In genomic region chr14:51883527-51884030, GRCm38 (mm10) we compare ENCODE assay signal across 8 mouse cellular contexts. TPM values are rescaled to one million over a fixed set of nuclear protein-coding genes. Genes with fewer than 3 reads are reported as not detected.
DNase-seq lines count a peak whose midpoint lies in the region; ATAC-seq and TF ChIP-seq lines count a peak whose summit lies in the region.

No protein-coding gene starts in this region.

- H3K27ac ChIP-seq in intestine, postnatal 0 days (ENCODE audit: low read depth, low read length) = peak overlapping the region; percentile 60; the same call in 1 of the 2 replicates
- peak overlapping the region; percentile 89 for H3K27ac ChIP-seq in limb, embryonic 10.5 days
- H3K27ac ChIP-seq in midbrain, embryonic 11.5 days (ENCODE audit: low read depth, low read length) = peak overlapping the region; percentile 75; the same call in 1 of the 2 replicates
- H3K27ac ChIP-seq in small intestine, adult 2 months (ENCODE audit: insufficient read depth, low read depth, low read length) = 0 out of 2 replicates have a peak overlapping the region, but pooled peaks have one; percentile 14

- WGBS in intestine, postnatal 0 days = 0% methylated on average over 4 of the region's 4 CpGs
- WGBS in limb, embryonic 10.5 days = 1% methylated on average over 4 of the region's 4 CpGs
- 4% methylated on average over 4 of the region's 4 CpGs for WGBS in midbrain, embryonic 11.5 days
- under 1% methylated on average over 4 of the region's 4 CpGs for WGBS in small intestine, adult 2 months

- peak; percentile 44 for ATAC-seq in intestine, postnatal 0 days
- ATAC-seq in midbrain, embryonic 11.5 days (ENCODE audit: low FRiP score) = peak; percentile 43

- peak overlapping the region; percentile 91 for H3K4me2 ChIP-seq in intestine, postnatal 0 days (replicated peaks; ENCODE audit: low read depth)
- peak overlapping the region; percentile 92 for H3K4me2 ChIP-seq in midbrain, embryonic 11.5 days

- TF ChIP-seq POLR2A in small intestine, adult 2 months (IDR thresholded peaks at IDR 0.05; ENCODE audit: low read depth, low read length) = no peak

- H3K27me3 ChIP-seq in intestine, postnatal 0 days (replicated peaks; ENCODE audit: control insufficient read depth, insufficient read depth, low read length) = no peaks in the 10 kb centered on the region
- H3K27me3 ChIP-seq in limb, embryonic 10.5 days (ENCODE audit: low read depth, poor library complexity, severe bottlenecking) = no peaks in the 10 kb centered on the region
- no peaks in the 10 kb centered on the region for H3K27me3 ChIP-seq in midbrain, embryonic 11.5 days (ENCODE audit: control insufficient read depth, insufficient read depth, low read length)
- H3K27me3 ChIP-seq in small intestine, adult 2 months (ENCODE audit: control insufficient read depth, insufficient read depth, low read length) = no peaks in the 10 kb centered on the region

- DNase-seq in 3134 (ENCODE audit: extremely low read depth, insufficient read length, low spot score) = peak; percentile 63
- DNase-seq in adrenal gland, adult 18-20 months (ENCODE audit: low spot score in 2 of 2) = peak; percentile 59 to 61
- peak; percentile 81 for DNase-seq in embryo, embryonic 9.5 days (ENCODE audit: extremely low spot score)
- peak; percentile 96 for DNase-seq in heart, adult 11 months
- DNase-seq in limb, embryonic 10.5 days (ENCODE audit: low spot score) = peak; percentile 60
- DNase-seq in midbrain, embryonic 11.5 days (ENCODE audit: low spot score, missing footprints) = peak; percentile 93

- peaks cover 12% of the 10 kb centered on the region; the same call in 1 of the 2 replicates for H3K4me1 ChIP-seq in intestine, postnatal 0 days (replicated peaks; ENCODE audit: control insufficient read depth, insufficient read depth, low read length)
- peaks cover 13% of the 10 kb centered on the region for H3K4me1 ChIP-seq in limb, embryonic 10.5 days
- peaks cover 10% of the 10 kb centered on the region for H3K4me1 ChIP-seq in midbrain, embryonic 11.5 days (ENCODE audit: control insufficient read depth, insufficient read depth, low read length)
- no peaks in the 10 kb centered on the region; the same call in 1 of the 2 replicates for H3K4me1 ChIP-seq in small intestine, adult 2 months (ENCODE audit: control insufficient read depth, insufficient read depth, insufficient read length, low read length)

- H3K4me3 ChIP-seq in intestine, postnatal 0 days (ENCODE audit: low read depth, low read length) = peak overlapping the region; percentile 81
- H3K4me3 ChIP-seq in limb, embryonic 10.5 days = peak overlapping the region; percentile 72
- peak overlapping the region; percentile 74 for H3K4me3 ChIP-seq in midbrain, embryonic 11.5 days (ENCODE audit: low read depth, low read length)
- no peak overlapping the region for H3K4me3 ChIP-seq in small intestine, adult 2 months (ENCODE audit: low read depth, low read length)

- no peaks in the 10 kb centered on the region for H3K9me3 ChIP-seq in intestine, postnatal 0 days (ENCODE audit: control insufficient read depth)
- no peaks in the 10 kb centered on the region for H3K9me3 ChIP-seq in limb, embryonic 10.5 days (replicated peaks)
- H3K9me3 ChIP-seq in midbrain, embryonic 11.5 days (ENCODE audit: control insufficient read depth, low read length) = no peaks in the 10 kb centered on the region

- TF ChIP-seq CTCF in intestine, postnatal 0 days (IDR thresholded peaks at IDR 0.05; ENCODE audit: low read depth) = peak; percentile 79
- TF ChIP-seq CTCF in small intestine, adult 2 months (IDR thresholded peaks at IDR 0.05; ENCODE audit: extremely low read depth, insufficient read length, insufficient replicate concordance, low read depth, low read length) = no peak

- H3K9ac ChIP-seq in intestine, postnatal 0 days (ENCODE audit: low read depth, low read length) = no peak overlapping the region
- peak overlapping the region; percentile 68; the same call in 1 of the 2 replicates for H3K9ac ChIP-seq in midbrain, embryonic 11.5 days (ENCODE audit: low read length)

- H3K36me3 ChIP-seq in intestine, postnatal 0 days (ENCODE audit: control insufficient read depth, insufficient read depth) = peaks cover 14% of the 10 kb centered on the region
- H3K36me3 ChIP-seq in limb, embryonic 10.5 days = peaks cover 23% of the 10 kb centered on the region
- H3K36me3 ChIP-seq in midbrain, embryonic 11.5 days (ENCODE audit: control insufficient read depth, insufficient read depth, low read length) = peaks cover 8% of the 10 kb centered on the region
- H3K36me3 ChIP-seq in small intestine, adult 2 months (ENCODE audit: control insufficient read depth, insufficient read depth, low read length) = peaks cover 7% of the 10 kb centered on the region

RNA-seq across cellular contexts. Expression of gene Mettl17, which starts 1.1 kb away (rescaled TPM):
- total RNA-seq in adrenal gland, adult 18-20 months (2021) = 10 to 100 TPM; 30.5 to 36.3 TPM
- 16.9 and 19.7 TPM in 2 replicates for polyA plus RNA-seq in intestine, postnatal 0 days (2015; fragmentation: Nextera tagmentation; extraction: Ambion mirVana)
- 48.6 and 54.1 TPM in 2 replicates for polyA plus RNA-seq in limb, embryonic 10.5 days (2016; fragmentation: Nextera tagmentation; extraction: Ambion mirVana)
- polyA plus RNA-seq in midbrain, embryonic 11.5 days (2014; fragmentation: Nextera tagmentation; extraction: Ambion mirVana) = 49.6 and 52.4 TPM in 2 replicates
- 11.2 and 16.9 TPM in 2 replicates for polyA plus RNA-seq in small intestine, adult 2 months (2012; rRNA removed)

RNA-seq across cellular contexts. Expression of gene Slc39a2, which starts 9.1 kb away (rescaled TPM):
- total RNA-seq in adrenal gland, adult 18-20 months (2021) = 1 to 10 TPM in 1 of 2 experiments, under 1 TPM in 1; 0.56 to 1.3 TPM
- 0.38 and 0.57 TPM in 2 replicates for polyA plus RNA-seq in intestine, postnatal 0 days (2015; fragmentation: Nextera tagmentation; extraction: Ambion mirVana)
- polyA plus RNA-seq in limb, embryonic 10.5 days (2016; fragmentation: Nextera tagmentation; extraction: Ambion mirVana) = 0.31 and 0.39 TPM in 2 replicates
- 0.40 and 0.41 TPM in 2 replicates for polyA plus RNA-seq in midbrain, embryonic 11.5 days (2014; fragmentation: Nextera tagmentation; extraction: Ambion mirVana)
- 0.30 and 0.61 TPM in 2 replicates for polyA plus RNA-seq in small intestine, adult 2 months (2012; rRNA removed)

RNA-seq across cellular contexts. Expression of gene Ear6, which starts 30.1 kb away (rescaled TPM):
- total RNA-seq in adrenal gland, adult 18-20 months (2021) = not detected
- polyA plus RNA-seq in intestine, postnatal 0 days (2015; fragmentation: Nextera tagmentation; extraction: Ambion mirVana) = not detected in 2 replicates
- polyA plus RNA-seq in limb, embryonic 10.5 days (2016; fragmentation: Nextera tagmentation; extraction: Ambion mirVana) = not detected in 2 replicates
- polyA plus RNA-seq in midbrain, embryonic 11.5 days (2014; fragmentation: Nextera tagmentation; extraction: Ambion mirVana) = not detected in 2 replicates
- polyA plus RNA-seq in small intestine, adult 2 months (2012; rRNA removed) = 0.15 TPM in 1 of 2 replicates, not detected in the other

RNA-seq across cellular contexts. Expression of gene Ndrg2, which starts 30.4 kb away (rescaled TPM):
- total RNA-seq in adrenal gland, adult 18-20 months (2021) = 100 to 1,000 TPM; 256 to 257 TPM
- polyA plus RNA-seq in intestine, postnatal 0 days (2015; fragmentation: Nextera tagmentation; extraction: Ambion mirVana) = 24.9 and 27.1 TPM in 2 replicates
- 5.0 and 8.3 TPM in 2 replicates for polyA plus RNA-seq in limb, embryonic 10.5 days (2016; fragmentation: Nextera tagmentation; extraction: Ambion mirVana)
- polyA plus RNA-seq in midbrain, embryonic 11.5 days (2014; fragmentation: Nextera tagmentation; extraction: Ambion mirVana) = 7.5 and 10.6 TPM in 2 replicates
- 23.7 and 32.9 TPM in 2 replicates for polyA plus RNA-seq in small intestine, adult 2 months (2012; rRNA removed)

RNA-seq across cellular contexts. Expression of gene Tppp2, which starts 34.6 kb away (rescaled TPM):
- not detected for total RNA-seq in adrenal gland, adult 18-20 months (2021)
- not detected in 2 replicates for polyA plus RNA-seq in intestine, postnatal 0 days (2015; fragmentation: Nextera tagmentation; extraction: Ambion mirVana)
- polyA plus RNA-seq in limb, embryonic 10.5 days (2016; fragmentation: Nextera tagmentation; extraction: Ambion mirVana) = not detected in 2 replicates
- not detected in 2 replicates for polyA plus RNA-seq in midbrain, embryonic 11.5 days (2014; fragmentation: Nextera tagmentation; extraction: Ambion mirVana)
- not detected in 2 replicates for polyA plus RNA-seq in small intestine, adult 2 months (2012; rRNA removed)

Comparison
In these comparisons a context has a peak if more than half of its experiments do, and no peak if none do; other contexts are left out.
1. H3K27ac ChIP-seq: peak in every context shown above with its lines; median percentile 89 in limb, embryonic 10.5 days; 75 in midbrain, embryonic 11.5 days; 60 in intestine, postnatal 0 days; 14 in small intestine, adult 2 months.